Mouse (Mus musculus): Measurements from ENCODE around the gene Gm11549. TPM values are rescaled to one million over a fixed set of nuclear protein-coding genes. Genes with fewer than 3 reads are reported as not detected.

Gm11549 gene
- polyA plus RNA-seq, 1 experiment from 2014 or later = not detected

DNA sequence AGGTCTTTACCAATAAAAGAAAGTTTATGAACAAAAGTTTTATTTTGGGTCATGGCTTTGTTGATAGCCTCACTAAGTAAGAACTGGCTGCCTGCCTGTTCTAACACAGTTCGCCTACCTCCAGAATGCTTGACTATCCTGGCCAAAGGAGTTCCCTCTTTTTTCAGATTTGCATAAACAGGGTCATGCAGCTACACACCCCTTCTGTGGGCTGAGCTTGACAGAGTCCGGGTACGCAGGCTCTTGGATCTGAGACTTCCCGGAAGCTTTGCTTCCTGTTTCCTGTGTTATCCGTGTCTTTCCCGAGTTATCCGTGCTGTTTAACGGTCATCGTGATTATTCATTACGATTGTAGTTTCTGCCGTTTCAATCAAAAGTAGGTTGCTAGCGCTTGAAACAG lies 14.4 kb upstream of the Gm11549 start:
- TF ChIP-seq CTCF (IDR thresholded peaks at IDR 0.05; ENCODE audit: low read depth) (no peak), EP300 (IDR thresholded peaks at IDR 0.05; ENCODE audit: low read depth) (no peak)
- WGBS (ENCODE audit: insufficient replicate concordance) = 69% methylated on average over 12 of the region's 12 CpGs
- Histone ChIP-seq H3K4me2 (ENCODE audit: low read depth, low read length) (no peak overlapping the region), H3K27me3 (ENCODE audit: insufficient read depth, low read length) (no peaks in the 10 kb centered on the region), H3K9me3 (ENCODE audit: low read length) (no peaks in the 10 kb centered on the region), H3K27ac (ENCODE audit: low read depth) (no peak overlapping the region), H3K4me1 (ENCODE audit: insufficient read depth) (peaks cover 8% of the 10 kb centered on the region), H3K36me3 (replicated peaks; ENCODE audit: insufficient read depth, low read length) (no peaks in the 10 kb centered on the region), H3K4me3 (ENCODE audit: low read depth, low read length) (no peak overlapping the region), H3K9ac (replicated peaks) (no peak overlapping the region)
- DNase-seq (no peak), ATAC-seq (no peak)

DNA sequence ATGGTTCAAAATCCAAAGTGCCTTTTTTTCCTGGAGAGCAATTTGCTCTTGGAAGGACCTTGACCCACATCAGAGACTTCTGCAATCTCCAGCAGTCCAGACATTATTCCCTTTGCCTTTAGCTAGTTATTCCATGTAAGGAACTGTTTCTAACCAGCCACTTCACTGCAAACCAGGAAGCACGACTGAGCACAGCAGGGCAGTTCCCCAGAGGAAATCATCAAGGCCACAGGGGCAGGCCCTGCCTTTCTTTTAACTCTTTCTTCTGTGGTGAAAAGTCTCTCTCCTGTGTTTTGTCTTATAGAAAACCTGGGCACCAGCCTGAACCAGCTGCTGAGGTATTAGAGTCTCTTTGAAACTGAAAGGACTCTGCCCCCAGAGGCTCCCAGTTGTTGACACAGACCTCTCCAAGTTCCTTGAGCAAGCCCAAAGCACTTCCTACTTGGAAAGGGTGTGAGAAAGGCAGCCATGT lies 11.6 kb upstream of the Gm11549 start:
- Histone ChIP-seq H3K4me3 (ENCODE audit: low read depth, low read length) (no peak overlapping the region), H3K27ac (ENCODE audit: low read depth) (0 out of 2 replicates have a peak overlapping the region, but pooled peaks have one; percentile 44), H3K27me3 (ENCODE audit: insufficient read depth, low read length) (no peaks in the 10 kb centered on the region), H3K9me3 (ENCODE audit: low read length) (no peaks in the 10 kb centered on the region), H3K4me2 (ENCODE audit: low read depth, low read length) (no peak overlapping the region), H3K9ac (replicated peaks) (no peak overlapping the region), H3K4me1 (ENCODE audit: insufficient read depth) (peaks cover 8% of the 10 kb centered on the region), H3K36me3 (replicated peaks; ENCODE audit: insufficient read depth, low read length) (no peaks in the 10 kb centered on the region)
- 0% methylated on average over 1 of the region's 1 CpGs for WGBS (ENCODE audit: insufficient replicate concordance)
- ATAC-seq (peak; percentile 33), DNase-seq (no peak)
- TF ChIP-seq EP300 (IDR thresholded peaks at IDR 0.05; ENCODE audit: low read depth) (no peak), CTCF (IDR thresholded peaks at IDR 0.05; ENCODE audit: low read depth) (no peak)

DNA sequence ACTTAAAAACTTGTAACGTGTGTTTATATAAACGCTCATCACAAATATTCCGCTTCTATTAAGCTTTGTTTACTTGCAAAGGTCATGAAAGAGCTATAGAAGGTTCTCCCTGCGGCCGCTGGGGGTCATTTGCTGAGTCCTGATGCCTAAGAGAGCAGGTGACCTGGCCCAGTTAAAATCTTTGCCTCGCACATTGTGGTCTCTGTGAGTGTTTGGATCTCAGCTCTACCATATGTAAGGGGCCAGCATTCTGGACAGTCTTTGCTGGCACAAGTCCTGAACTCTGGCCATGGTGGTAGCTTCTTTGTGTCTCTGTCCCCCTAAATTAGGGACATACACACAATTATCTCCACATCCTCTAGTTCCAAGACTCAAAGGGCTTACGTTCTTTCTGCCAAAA lies 11.1 kb upstream of the Gm11549 start:
- no peaks in the 10 kb centered on the region for H3K27me3 ChIP-seq (ENCODE audit: insufficient read depth, low read length)
- no peak overlapping the region for H3K9ac ChIP-seq (replicated peaks)
- ATAC-seq = peak; percentile 55; the same call in 1 of the 2 replicates
- H3K4me1 ChIP-seq (ENCODE audit: insufficient read depth) = peaks cover 8% of the 10 kb centered on the region
- 32% methylated on average over 7 of the region's 7 CpGs for WGBS (ENCODE audit: insufficient replicate concordance)
- H3K36me3 ChIP-seq (replicated peaks; ENCODE audit: insufficient read depth, low read length) = no peaks in the 10 kb centered on the region
- TF ChIP-seq EP300 (IDR thresholded peaks at IDR 0.05; ENCODE audit: low read depth) (no peak), CTCF (IDR thresholded peaks at IDR 0.05; ENCODE audit: low read depth) (no peak)
- no peaks in the 10 kb centered on the region for H3K9me3 ChIP-seq (ENCODE audit: low read length)
- H3K4me3 ChIP-seq (ENCODE audit: low read depth, low read length) = no peak overlapping the region
- 0 out of 2 replicates have a peak overlapping the region, but pooled peaks have one; percentile 44 for H3K27ac ChIP-seq (ENCODE audit: low read depth)
- no peak for DNase-seq
- peak overlapping the region; percentile 68; the same call in 1 of the 2 replicates for H3K4me2 ChIP-seq (ENCODE audit: low read depth, low read length)

DNA sequence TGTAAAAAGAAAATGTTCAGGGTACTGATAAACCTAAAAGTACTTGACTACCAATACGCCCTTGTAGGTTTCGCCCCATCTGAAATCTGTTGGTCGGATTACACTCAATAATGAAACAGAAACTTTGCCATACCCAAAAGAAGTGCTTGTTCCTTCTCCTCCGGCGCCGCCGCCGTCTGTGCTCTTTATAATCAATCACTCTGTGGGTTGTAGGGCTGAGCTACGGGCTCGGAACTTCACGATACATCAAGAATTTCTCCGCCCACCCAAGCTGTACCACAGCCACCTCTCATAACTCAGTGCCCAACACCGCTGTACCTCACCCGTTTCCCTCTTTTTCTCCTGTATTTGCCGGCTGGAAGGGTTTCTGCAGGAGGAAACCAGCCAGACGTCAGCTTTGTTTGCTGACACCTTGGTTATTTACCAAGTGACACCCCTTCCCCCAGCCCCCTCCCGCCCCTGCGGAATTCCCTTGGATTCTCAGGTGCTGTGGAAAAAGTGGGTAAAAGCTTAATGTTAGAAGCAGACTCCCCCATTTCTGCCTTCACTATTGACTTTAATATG lies 10.4 kb upstream of the Gm11549 start:
- DNase-seq = no peak

GRCm38 (mm10) chr3:36531242-36531641 lies 9.6 kb upstream of the Gm11549 start:
- H3K9me3 ChIP-seq (ENCODE audit: low read length) = no peaks in the 10 kb centered on the region
- TF ChIP-seq CTCF (IDR thresholded peaks at IDR 0.05; ENCODE audit: low read depth) (no peak), EP300 (IDR thresholded peaks at IDR 0.05; ENCODE audit: low read depth) (no peak)
- H3K36me3 ChIP-seq (replicated peaks; ENCODE audit: insufficient read depth, low read length) = no peaks in the 10 kb centered on the region
- H3K9ac ChIP-seq (replicated peaks) = no peak overlapping the region
- no peak for ATAC-seq
- H3K27me3 ChIP-seq (ENCODE audit: insufficient read depth, low read length) = no peaks in the 10 kb centered on the region
- no peak for DNase-seq
- no peak overlapping the region for H3K27ac ChIP-seq (ENCODE audit: low read depth)
- peaks cover 8% of the 10 kb centered on the region for H3K4me1 ChIP-seq (ENCODE audit: insufficient read depth)
- no peak overlapping the region for H3K4me3 ChIP-seq (ENCODE audit: low read depth, low read length)
- no peak overlapping the region for H3K4me2 ChIP-seq (ENCODE audit: low read depth, low read length)
- WGBS (ENCODE audit: insufficient replicate concordance) = 59% methylated on average over 2 of the region's 2 CpGs

More for the DNA sequence above, 10.4 kb upstream of the Gm11549 start:
- Histone ChIP-seq H3K27ac (ENCODE audit: low read depth) (no peak overlapping the region), H3K4me3 (ENCODE audit: low read depth, low read length) (peak overlapping the region; percentile 46), H3K36me3 (replicated peaks; ENCODE audit: insufficient read depth, low read length) (no peaks in the 10 kb centered on the region), H3K9ac (replicated peaks) (peak overlapping the region; percentile 52), H3K4me1 (ENCODE audit: insufficient read depth) (peaks cover 8% of the 10 kb centered on the region), H3K4me2 (ENCODE audit: low read depth, low read length) (peak overlapping the region; percentile 68), H3K27me3 (ENCODE audit: insufficient read depth, low read length) (no peaks in the 10 kb centered on the region), H3K9me3 (ENCODE audit: low read length) (no peaks in the 10 kb centered on the region)
- WGBS (ENCODE audit: insufficient replicate concordance) = 3% methylated on average over 18 of the region's 18 CpGs
- no peak for TF ChIP-seq EP300 (IDR thresholded peaks at IDR 0.05; ENCODE audit: low read depth)
- no peak for TF ChIP-seq CTCF (IDR thresholded peaks at IDR 0.05; ENCODE audit: low read depth)
- ATAC-seq = no peak; the same call in 1 of the 2 replicates

DNA sequence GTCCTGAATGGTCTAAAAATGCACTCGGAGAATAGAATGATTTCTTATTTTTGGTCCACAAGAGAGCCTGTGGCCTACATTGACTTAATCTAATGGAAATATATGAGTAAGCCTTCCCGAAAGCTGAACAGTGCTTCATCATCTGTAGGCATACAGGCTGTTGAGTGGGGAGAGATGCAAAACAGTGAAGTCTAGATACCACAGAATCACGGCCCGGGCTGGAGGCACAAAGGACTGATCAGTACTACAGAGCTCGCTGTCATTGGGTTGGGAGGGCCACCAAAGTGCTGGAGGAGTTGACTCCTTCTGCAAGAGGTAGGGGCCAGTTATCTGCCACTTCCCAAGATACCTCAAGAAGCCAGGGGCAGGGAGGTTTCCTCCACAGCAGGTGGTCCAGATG lies 9.2 kb upstream of the Gm11549 start:
- WGBS (ENCODE audit: insufficient replicate concordance) = 68% methylated on average over 5 of the region's 5 CpGs

More for the DNA sequence above, 9.2 kb upstream of the Gm11549 start:
- Histone ChIP-seq H3K36me3 (replicated peaks; ENCODE audit: insufficient read depth, low read length) (no peaks in the 10 kb centered on the region), H3K27me3 (ENCODE audit: insufficient read depth, low read length) (no peaks in the 10 kb centered on the region), H3K9me3 (ENCODE audit: low read length) (no peaks in the 10 kb centered on the region), H3K27ac (ENCODE audit: low read depth) (no peak overlapping the region), H3K4me1 (ENCODE audit: insufficient read depth) (peaks cover 8% of the 10 kb centered on the region), H3K4me2 (ENCODE audit: low read depth, low read length) (no peak overlapping the region), H3K9ac (replicated peaks) (no peak overlapping the region), H3K4me3 (ENCODE audit: low read depth, low read length) (no peak overlapping the region)
- ATAC-seq (no peak), DNase-seq (no peak)
- TF ChIP-seq CTCF (IDR thresholded peaks at IDR 0.05; ENCODE audit: low read depth) (no peak), EP300 (IDR thresholded peaks at IDR 0.05; ENCODE audit: low read depth) (no peak)
